Mouse (Mus musculus) ES-E14 (cell line): ENCODE measurements at regions not wholly inside any gene's neighbourhood (a gene's known extent, or its start where the extent isn't known, plus 50 kb on each side); places are given as distances from the start of the nearest gene placed in this dataset.

Source experiments
- DNase-seq: peaks from one replicate; pipeline ENCODE4 v3.0.0-alpha.2; 2013; ENCODE audit warnings: low read depth, low spot score
- H3K27ac ChIP-seq: 2 replicates; pipeline ENCODE4 v1.5.1; 2012; ENCODE audit warnings: low read depth, mild to moderate bottlenecking, low read length, moderate library complexity, mixed read lengths; ENCODE audit not compliant: poor library complexity, insufficient read depth, severe bottlenecking
- H3K36me3 ChIP-seq: 2 replicates; pipeline ENCODE4 v1.6.1; 2012; ENCODE audit warnings: mild to moderate bottlenecking, low read length, moderate library complexity, mixed read lengths; ENCODE audit not compliant: control insufficient read depth, poor library complexity, insufficient read depth, severe bottlenecking
- H3K4me1 ChIP-seq, 2 experiments: fragments of 150-350 bp in 1 of 2; sonication (generic) in 1 of 2; 2 replicates each; pipeline ENCODE4 v1.6.1; 2012; ENCODE audit warnings: low read length in 2 of 2, mild to moderate bottlenecking in 1 of 2, mixed read lengths in 1 of 2; ENCODE audit not compliant: control insufficient read depth in 2 of 2, insufficient read depth in 2 of 2, poor library complexity in 1 of 2
- H3K4me3 ChIP-seq, 2 experiments: fragments of 150-350 bp in 1 of 2; sonication (generic) in 1 of 2; 2 replicates each; pipeline ENCODE4 v1.5.1; 2012; ENCODE audit warnings: low read length in 2 of 2, low read depth in 1 of 2, mild to moderate bottlenecking in 1 of 2, mixed read lengths in 1 of 2; ENCODE audit not compliant: insufficient read depth in 1 of 2, poor library complexity in 1 of 2, severe bottlenecking in 1 of 2
- H3K9ac ChIP-seq: 2 replicates; pipeline ENCODE4 v1.6.1; 2012; ENCODE audit warnings: low read depth, mild to moderate bottlenecking, low read length, mixed read lengths; ENCODE audit not compliant: poor library complexity, insufficient read depth, severe bottlenecking
- H3K9me3 ChIP-seq: fragments of 150-350 bp; sonication (generic); 2 replicates; pipeline ENCODE4 v1.6.1; 2012; ENCODE audit warnings: low read depth, mild to moderate bottlenecking, low read length; ENCODE audit not compliant: control insufficient read depth, insufficient read depth
- CHD2 ChIP-seq: IDR thresholded peaks from 2 replicates; pipeline ENCODE4 v1.6.1; 2014; ENCODE audit warnings: mild to moderate bottlenecking, low read depth, low read length, inconsistent platforms
- HCFC1 ChIP-seq: IDR thresholded peaks from 2 replicates; pipeline ENCODE4 v1.6.1; 2012; ENCODE audit warnings: low read length, inconsistent platforms, borderline replicate concordance; ENCODE audit not compliant: insufficient read depth
- MAFK ChIP-seq: IDR thresholded peaks from 2 replicates; pipeline ENCODE4 v1.6.1; 2014; ENCODE audit warnings: mild to moderate bottlenecking, low read depth, low read length, inconsistent platforms; ENCODE audit not compliant: insufficient read depth
- ZC3H11A ChIP-seq: IDR thresholded peaks from 2 replicates; pipeline ENCODE4 v1.6.1; 2012; ENCODE audit warnings: low read depth, mild to moderate bottlenecking, inconsistent platforms, low read length, borderline replicate concordance
- ZNF384 ChIP-seq: IDR thresholded peaks from 2 replicates; pipeline ENCODE4 v1.6.1; 2012; ENCODE audit warnings: low read depth, low read length, inconsistent platforms
- in situ Hi-C, 2 experiments: fragments of 600-800 bp; cut with MboI; formaldehyde crosslinking; loops; one replicate each; pipeline ENCODE4 v1.15.1; 2025; ENCODE audit warnings: low sequenced_read_pairs in 2 of 2, inconsistent platforms in 1 of 2; ENCODE audit not compliant: unreplicated experiment in 2 of 2

GRCm38 (mm10) chr4:100707125-100707524 lies 69.3 kb upstream of the Cachd1 start:
- Histone ChIP-seq H3K4me3 (no peak overlapping the region), H3K4me1 (no peaks in the 10 kb centered on the region), H3K9me3 (no peaks in the 10 kb centered on the region), H3K9ac (no peak overlapping the region), H3K36me3 (no peaks in the 10 kb centered on the region), H3K27ac (no peak overlapping the region)
- DNase-seq = no peak
- in situ Hi-C loops = no loop called here
- TF ChIP-seq HCFC1 (no peak), ZNF384 (no peak), ZC3H11A (no peak)

GRCm38 (mm10) chr4:100708247-100708646 lies 68.2 kb upstream of the Cachd1 start:
- no peaks in the 10 kb centered on the region for H3K9me3 ChIP-seq

GRCm38 (mm10) chr4:100714240-100714639 lies 62.2 kb upstream of the Cachd1 start:
- Histone ChIP-seq H3K36me3 (no peaks in the 10 kb centered on the region), H3K27ac (no peak overlapping the region), H3K9ac (no peak overlapping the region), H3K4me3 (no peak overlapping the region), H3K9me3 (no peaks in the 10 kb centered on the region), H3K4me1 (no peaks in the 10 kb centered on the region)
- TF ChIP-seq ZNF384 (no peak), MAFK (no peak), HCFC1 (no peak), ZC3H11A (no peak), CHD2 (no peak)
- DNase-seq = no peak
- in situ Hi-C loops = no loop called here

More at GRCm38 (mm10) chr4:100708247-100708646, 68.2 kb upstream of the Cachd1 start:
- in situ Hi-C loops = no loop called here
- Histone ChIP-seq H3K4me1 (no peaks in the 10 kb centered on the region), H3K27ac (no peak overlapping the region), H3K4me3 (no peak overlapping the region), H3K36me3 (no peaks in the 10 kb centered on the region), H3K9ac (no peak overlapping the region)
- no peak for DNase-seq
- TF ChIP-seq MAFK (no peak), CHD2 (no peak), ZNF384 (no peak; the same call in 1 of the 2 replicates), ZC3H11A (no peak), HCFC1 (no peak)

- Histone ChIP-seq H3K27ac (no peak overlapping the region), H3K9ac (no peak overlapping the region)
- no peak for TF ChIP-seq MAFK
- no peak for TF ChIP-seq CHD2
- no peak for TF ChIP-seq ZC3H11A
- no peak for TF ChIP-seq ZNF384
- TF ChIP-seq HCFC1 = no peak
Observed at GRCm38 (mm10) chr4:100717601-100718000, 58.9 kb upstream of the Cachd1 start.

GRCm38 (mm10) chr4:100722532-100722931 lies 53.9 kb upstream of the Cachd1 start:
- Histone ChIP-seq H3K9me3 (no peaks in the 10 kb centered on the region), H3K27ac (no peak overlapping the region), H3K4me1 (no peaks in the 10 kb centered on the region), H3K36me3 (no peaks in the 10 kb centered on the region), H3K9ac (no peak overlapping the region), H3K4me3 (peak overlapping the region in 1 of 2 experiments; percentile 46; a peak in 1 of 4 replicates)
- peak; percentile 81 for DNase-seq
- TF ChIP-seq ZC3H11A (peak; percentile 38; the same call in 1 of the 2 replicates), CHD2 (no peak)
- in situ Hi-C loops = loop anchor here in 1 of 2 experiments (10.0 kb wide), 1 partner anchor 262 kb away; no protein-coding TSS in a partner anchor

More at GRCm38 (mm10) chr4:100717601-100718000, 58.9 kb upstream of the Cachd1 start:
- no peaks in the 10 kb centered on the region for H3K36me3 ChIP-seq
- DNase-seq = no peak
- H3K4me3 ChIP-seq = no peak overlapping the region
- in situ Hi-C loops = no loop called here
- no peaks in the 10 kb centered on the region for H3K9me3 ChIP-seq
- no peaks in the 10 kb centered on the region for H3K4me1 ChIP-seq
